Mouse (Mus musculus): ENCODE measurements around the gene Zfp174. TPM values are rescaled to one million over a fixed set of nuclear protein-coding genes. Genes with fewer than 3 reads are reported as not detected.
A peak's percentile ranks its signal among the peaks of the same experiment; 100 is the strongest.

The Zfp174 gene
- polyA plus RNA-seq, 2 experiments = 1.8 to 2.7 TPM

- peaks cover 11% of the 10 kb centered on the region for H3K4me1 ChIP-seq (ENCODE audit: control insufficient read depth, insufficient read depth, low read length)
- TF ChIP-seq POLR2A (IDR thresholded peaks at IDR 0.05; ENCODE audit: borderline replicate concordance, extremely low read depth, insufficient read depth, insufficient read length) = no peak
- peaks cover 4% of the 10 kb centered on the region; the same call in 1 of the 2 replicates for H3K36me3 ChIP-seq (ENCODE audit: control insufficient read depth, insufficient read depth, low read length)
- WGBS = 92% methylated on average over 4 of the region's 4 CpGs
- no peak overlapping the region for H3K4me2 ChIP-seq (replicated peaks; ENCODE audit: low read depth, low read length, severe bottlenecking)
- no peak overlapping the region for H3K4me3 ChIP-seq (replicated peaks; ENCODE audit: low read length)
- no peak for DNase-seq (ENCODE audit: low spot score)
- no peak for ATAC-seq (ENCODE audit: low FRiP score, low read depth)
- no peaks in the 10 kb centered on the region for H3K27me3 ChIP-seq (ENCODE audit: control insufficient read depth, insufficient read depth, low read length)
- H3K9ac ChIP-seq (ENCODE audit: low read depth, low read length, severe bottlenecking) = no peak overlapping the region
- no peak overlapping the region for H3K27ac ChIP-seq (replicated peaks; ENCODE audit: low read depth, low read length)
- H3K9me3 ChIP-seq (ENCODE audit: control insufficient read depth, low read length) = no peaks in the 10 kb centered on the region
Observed at GRCm38 (mm10) chr16:3876346-3876745, 29.3 kb downstream of the Zfp174 start.

- H3K4me2 ChIP-seq (replicated peaks; ENCODE audit: low read depth, low read length, severe bottlenecking) = peak within 1 kb of the TSS; percentile 72
- peak within 1 kb of the TSS; percentile 84 for H3K9ac ChIP-seq (ENCODE audit: low read depth, low read length, severe bottlenecking)
- DNase-seq (ENCODE audit: low spot score) (peak; percentile 96), ATAC-seq (ENCODE audit: low FRiP score, low read depth) (peak; percentile 97)
- TF ChIP-seq POLR2A (IDR thresholded peaks at IDR 0.05; ENCODE audit: borderline replicate concordance, extremely low read depth, insufficient read depth, insufficient read length) = no peak
- WGBS = under 1% methylated on average over 56 of the region's 88 CpGs
- H3K4me3 ChIP-seq (replicated peaks; ENCODE audit: low read length) = peak within 1 kb of the TSS; percentile 90
- peaks cover 4% of the 10 kb centered on the region; the same call in 1 of the 2 replicates for H3K4me1 ChIP-seq (ENCODE audit: control insufficient read depth, insufficient read depth, low read length)
- peak within 1 kb of the TSS; percentile 83 for H3K27ac ChIP-seq (replicated peaks; ENCODE audit: low read depth, low read length)
- H3K27me3 ChIP-seq (ENCODE audit: control insufficient read depth, insufficient read depth, low read length) = no peaks in the 10 kb centered on the region
- no peaks in the 10 kb centered on the region for H3K36me3 ChIP-seq (ENCODE audit: control insufficient read depth, insufficient read depth, low read length)
- H3K9me3 ChIP-seq (ENCODE audit: control insufficient read depth, low read length) = no peaks in the 10 kb centered on the region
Observed at GRCm38 (mm10) chr16:3884201-3885064, 37.4 kb downstream of the Zfp174 start, which contains the start of the genes Zfp597 and Gm20695. Gene Zfp597 (minus strand): TSS chr16:3884561. Gene Gm20695 (plus strand): TSS chr16:3884648.

DNA sequence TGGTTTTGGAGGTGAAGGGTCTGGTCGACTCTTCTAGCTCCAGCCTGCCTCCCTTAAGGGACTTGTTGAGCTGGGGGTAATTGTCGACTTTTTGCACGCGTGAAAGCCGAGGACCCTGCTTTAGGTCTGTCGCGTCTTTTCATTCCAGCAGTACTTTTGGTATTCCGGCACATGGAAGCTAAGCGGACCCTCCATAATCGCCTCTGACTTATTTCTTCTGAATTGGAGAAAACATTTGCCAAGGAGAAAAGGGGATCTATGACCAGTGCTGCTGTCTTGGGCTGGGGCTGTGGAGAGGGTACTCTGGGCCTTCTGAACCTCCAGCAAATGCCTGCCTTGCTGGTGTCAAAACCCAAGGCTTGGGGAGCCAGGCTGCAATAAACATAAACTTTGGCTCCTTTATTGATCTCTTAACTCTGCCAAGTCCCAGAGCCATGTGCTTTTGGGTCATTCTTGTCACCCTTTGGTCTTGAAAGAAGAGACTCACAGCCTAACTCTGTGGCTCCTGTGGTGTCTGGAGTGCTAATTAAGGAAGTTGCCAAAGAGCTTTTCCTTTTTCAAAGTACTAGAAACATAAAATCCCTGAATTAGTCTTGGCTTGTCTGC is 38.1 kb downstream of the Zfp174 start:
- no peaks in the 10 kb centered on the region for H3K36me3 ChIP-seq (ENCODE audit: control insufficient read depth, insufficient read depth, low read length)
- no peak for TF ChIP-seq POLR2A (IDR thresholded peaks at IDR 0.05; ENCODE audit: borderline replicate concordance, extremely low read depth, insufficient read depth, insufficient read length)
- WGBS = 3% methylated on average over 10 of the region's 10 CpGs
- no peaks in the 10 kb centered on the region for H3K9me3 ChIP-seq (ENCODE audit: control insufficient read depth, low read length)
- no peaks in the 10 kb centered on the region for H3K27me3 ChIP-seq (ENCODE audit: control insufficient read depth, insufficient read depth, low read length)
- ATAC-seq (ENCODE audit: low FRiP score, low read depth) (peak; percentile 1; the same call in 1 of the 2 replicates), DNase-seq (ENCODE audit: low spot score) (no peak)
- H3K27ac ChIP-seq (replicated peaks; ENCODE audit: low read depth, low read length) = peak overlapping the region; percentile 83
- H3K9ac ChIP-seq (ENCODE audit: low read depth, low read length, severe bottlenecking) = peak overlapping the region; percentile 84
- H3K4me1 ChIP-seq (ENCODE audit: control insufficient read depth, insufficient read depth, low read length) = peaks cover 4% of the 10 kb centered on the region; the same call in 1 of the 2 replicates
- peak overlapping the region; percentile 72 for H3K4me2 ChIP-seq (replicated peaks; ENCODE audit: low read depth, low read length, severe bottlenecking)
- H3K4me3 ChIP-seq (replicated peaks; ENCODE audit: low read length) = peak overlapping the region; percentile 90

DNA sequence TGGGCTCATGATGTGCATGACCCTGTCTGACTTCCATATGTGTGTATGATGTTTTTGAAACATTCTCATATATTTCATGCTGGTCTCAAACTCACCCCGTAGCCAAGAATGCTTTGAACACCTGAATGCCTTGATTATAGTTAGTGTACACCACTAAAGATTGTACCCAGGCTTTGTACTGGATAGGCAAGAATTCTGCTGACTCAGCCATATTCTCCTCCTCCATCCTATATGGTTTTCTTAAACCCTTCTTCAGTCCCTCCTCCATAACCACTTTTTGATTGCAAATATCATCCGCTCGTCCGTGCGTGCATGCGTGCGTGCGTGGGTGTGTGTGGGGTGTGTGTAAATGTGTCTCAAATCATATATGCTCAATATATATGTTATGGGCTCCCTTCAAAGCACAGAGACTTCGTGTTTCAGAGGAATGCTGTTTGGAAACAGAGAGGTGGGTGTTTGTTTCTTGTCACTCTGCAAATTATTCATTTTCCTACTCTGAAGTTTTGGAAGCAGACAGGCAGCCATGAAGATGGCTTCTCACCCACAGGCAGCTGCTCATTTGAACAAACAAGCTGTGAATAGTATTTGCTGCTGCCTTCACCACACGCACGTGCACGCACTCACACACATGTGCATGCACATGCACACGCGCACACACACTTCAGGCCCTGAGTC is 44.7 kb downstream of the Zfp174 start:
- no peak for TF ChIP-seq POLR2A (IDR thresholded peaks at IDR 0.05; ENCODE audit: borderline replicate concordance, extremely low read depth, insufficient read depth, insufficient read length)
- ATAC-seq (ENCODE audit: low FRiP score, low read depth) = no peak
- Histone ChIP-seq H3K4me1 (ENCODE audit: control insufficient read depth, insufficient read depth, low read length) (no peaks in the 10 kb centered on the region), H3K27ac (replicated peaks; ENCODE audit: low read depth, low read length) (no peak overlapping the region), H3K4me3 (replicated peaks; ENCODE audit: low read length) (no peak overlapping the region), H3K4me2 (replicated peaks; ENCODE audit: low read depth, low read length, severe bottlenecking) (no peak overlapping the region), H3K9me3 (ENCODE audit: control insufficient read depth, low read length) (no peaks in the 10 kb centered on the region), H3K9ac (ENCODE audit: low read depth, low read length, severe bottlenecking) (no peak overlapping the region), H3K27me3 (ENCODE audit: control insufficient read depth, insufficient read depth, low read length) (no peaks in the 10 kb centered on the region), H3K36me3 (ENCODE audit: control insufficient read depth, insufficient read depth, low read length) (0 out of 2 replicates have a peak, but pooled peaks cover 7% of the 10 kb centered on the region)
- no peak for DNase-seq (ENCODE audit: low spot score)
- WGBS = 94% methylated on average over 14 of the region's 14 CpGs

- TF ChIP-seq POLR2A (IDR thresholded peaks at IDR 0.05; ENCODE audit: borderline replicate concordance, extremely low read depth, insufficient read depth, insufficient read length) = no peak
- Histone ChIP-seq H3K9ac (ENCODE audit: low read depth, low read length, severe bottlenecking) (no peak overlapping the region), H3K36me3 (ENCODE audit: control insufficient read depth, insufficient read depth, low read length) (peaks cover 25% of the 10 kb centered on the region), H3K4me3 (replicated peaks; ENCODE audit: low read length) (no peak overlapping the region), H3K27ac (replicated peaks; ENCODE audit: low read depth, low read length) (no peak overlapping the region), H3K9me3 (ENCODE audit: control insufficient read depth, low read length) (no peaks in the 10 kb centered on the region), H3K27me3 (ENCODE audit: control insufficient read depth, insufficient read depth, low read length) (no peaks in the 10 kb centered on the region), H3K4me1 (ENCODE audit: control insufficient read depth, insufficient read depth, low read length) (no peaks in the 10 kb centered on the region), H3K4me2 (replicated peaks; ENCODE audit: low read depth, low read length, severe bottlenecking) (no peak overlapping the region)
- WGBS = 65% methylated on average over 3 of the region's 3 CpGs
- DNase-seq (ENCODE audit: low spot score) (no peak), ATAC-seq (ENCODE audit: low FRiP score, low read depth) (no peak)
Observed at GRCm38 (mm10) chr16:3893739-3894138, 46.7 kb downstream of the Zfp174 start.
